Mouse (Mus musculus) brain, embryonic 14.5 days (tissue): Measurements from ENCODE around the gene Ss18l2.

Experiments used
- CTCF ChIP-seq: fragments of 200-500 bp; IDR thresholded peaks from 2 replicates; pipeline ENCODE4 v1.5.1; 2012; ENCODE audit warnings: inconsistent platforms, mild to moderate bottlenecking, moderate library complexity, borderline replicate concordance; ENCODE audit not compliant: insufficient read depth, insufficient read length; ENCODE audit errors: extremely low read depth
- POLR2A ChIP-seq: fragments of 200-500 bp; IDR thresholded peaks from 2 replicates; pipeline ENCODE4 v1.6.1; 2012; ENCODE audit warnings: mild to moderate bottlenecking, inconsistent platforms, borderline replicate concordance; ENCODE audit not compliant: poor library complexity, insufficient read depth, insufficient read length, severe bottlenecking; ENCODE audit errors: extremely low read depth

GRCm38 (mm10) chr9:121672311-121672710, 37.8 kb upstream of the Ss18l2 start:
- TF ChIP-seq CTCF (no peak), POLR2A (no peak)
